Mouse (Mus musculus): ENCODE measurements around the gene B3gnt2. TPM values are rescaled to one million over a fixed set of nuclear protein-coding genes. Genes with fewer than 3 reads are reported as not detected.

The B3gnt2 gene
- polyA plus RNA-seq (2016; fragmentation: Nextera tagmentation; extraction: Ambion mirVana): 3.4 and 4.7 TPM in 2 replicates

GRCm38 (mm10) chr11:22860335-22861227 is at the start of gene B3gnt2:
Gene B3gnt2, minus strand, starts transcription at chr11:22860961.
- peak; percentile 12; the same call in 1 of the 2 replicates for ATAC-seq (ENCODE audit: low FRiP score)
- Histone ChIP-seq H3K4me1 (peaks cover 19% of the 10 kb centered on the region), H3K27ac (no peak within 1 kb of the TSS), H3K4me3 (peak within 1 kb of the TSS; percentile 73), H3K9ac (peak within 1 kb of the TSS; percentile 66), H3K9me3 (replicated peaks) (no peaks in the 10 kb centered on the region), H3K4me2 (replicated peaks) (peak within 1 kb of the TSS; percentile 99), H3K36me3 (no peaks in the 10 kb centered on the region), H3K27me3 (peaks cover 73% of the 10 kb centered on the region)
- WGBS: 4% methylated on average over 41 of the region's 41 CpGs

DNA sequence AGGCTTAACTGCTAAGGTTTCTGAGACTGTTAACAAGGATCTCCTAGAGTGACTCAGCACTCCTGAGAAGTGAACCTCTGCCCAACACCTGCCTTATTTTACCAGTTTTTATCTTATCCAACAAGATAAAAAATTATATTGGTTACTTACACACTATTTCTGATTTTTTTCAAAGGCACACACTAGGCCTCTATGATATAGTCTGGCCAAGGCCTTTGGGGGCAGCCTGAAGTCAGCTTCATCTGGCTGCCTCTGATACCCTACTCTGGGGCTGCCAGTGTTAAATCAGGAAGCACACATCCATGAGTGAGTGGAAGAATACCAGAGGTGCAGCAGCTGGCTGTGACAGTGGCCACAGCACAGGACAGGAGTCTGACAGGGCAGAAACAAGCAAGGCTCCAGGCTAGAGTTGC is 45.7 kb upstream of the B3gnt2 start:
- Histone ChIP-seq H3K4me3 (no peak overlapping the region), H3K4me1 (no peaks in the 10 kb centered on the region), H3K9me3 (replicated peaks) (no peaks in the 10 kb centered on the region), H3K27me3 (no peaks in the 10 kb centered on the region), H3K27ac (no peak overlapping the region), H3K36me3 (no peaks in the 10 kb centered on the region), H3K9ac (no peak overlapping the region), H3K4me2 (replicated peaks) (no peak overlapping the region)
- ATAC-seq (ENCODE audit: low FRiP score): no peak

GRCm38 (mm10) chr11:22902923-22903322 is 42.2 kb upstream of the B3gnt2 start:
- Histone ChIP-seq H3K9ac (no peak overlapping the region), H3K27me3 (no peaks in the 10 kb centered on the region), H3K9me3 (replicated peaks) (no peaks in the 10 kb centered on the region), H3K4me3 (no peak overlapping the region), H3K4me2 (replicated peaks) (no peak overlapping the region), H3K36me3 (no peaks in the 10 kb centered on the region), H3K4me1 (no peaks in the 10 kb centered on the region), H3K27ac (no peak overlapping the region)
- WGBS: 87% methylated on average over 2 of the region's 2 CpGs
- ATAC-seq (ENCODE audit: low FRiP score): no peak

- no peaks in the 10 kb centered on the region for H3K9me3 ChIP-seq (replicated peaks)
- ATAC-seq (ENCODE audit: low FRiP score): no peak
- no peak overlapping the region for H3K9ac ChIP-seq
- H3K4me2 ChIP-seq (replicated peaks): no peak overlapping the region
- no peak overlapping the region for H3K4me3 ChIP-seq
- no peaks in the 10 kb centered on the region for H3K36me3 ChIP-seq
- WGBS: 78% methylated on average over 3 of the region's 3 CpGs
- H3K27ac ChIP-seq: no peak overlapping the region
- H3K27me3 ChIP-seq: no peaks in the 10 kb centered on the region
- no peaks in the 10 kb centered on the region for H3K4me1 ChIP-seq
Measured at GRCm38 (mm10) chr11:22900041-22900440, 39.3 kb upstream of the B3gnt2 start.

GRCm38 (mm10) chr11:22897642-22898041 is 36.9 kb upstream of the B3gnt2 start:
- no peak for ATAC-seq (ENCODE audit: low FRiP score)
- Histone ChIP-seq H3K4me1 (no peaks in the 10 kb centered on the region), H3K9ac (no peak overlapping the region), H3K36me3 (no peaks in the 10 kb centered on the region), H3K4me3 (no peak overlapping the region), H3K27ac (no peak overlapping the region), H3K4me2 (replicated peaks) (no peak overlapping the region), H3K27me3 (no peaks in the 10 kb centered on the region), H3K9me3 (replicated peaks) (no peaks in the 10 kb centered on the region)
- WGBS: 91% methylated on average over 4 of the region's 4 CpGs

- Histone ChIP-seq H3K4me3 (no peak overlapping the region), H3K27ac (no peak overlapping the region), H3K4me2 (replicated peaks) (no peak overlapping the region), H3K27me3 (no peaks in the 10 kb centered on the region), H3K9me3 (replicated peaks) (no peaks in the 10 kb centered on the region), H3K36me3 (no peaks in the 10 kb centered on the region), H3K9ac (no peak overlapping the region), H3K4me1 (no peaks in the 10 kb centered on the region)
- WGBS: 91% methylated on average over 4 of the region's 4 CpGs
- ATAC-seq (ENCODE audit: low FRiP score): no peak
Measured at GRCm38 (mm10) chr11:22897127-22897526, 36.4 kb upstream of the B3gnt2 start.

- H3K9ac ChIP-seq: no peak overlapping the region
- H3K27me3 ChIP-seq: no peaks in the 10 kb centered on the region
- ATAC-seq (ENCODE audit: low FRiP score): peak; percentile 83
- H3K4me3 ChIP-seq: no peak overlapping the region
- no peak overlapping the region for H3K27ac ChIP-seq
- H3K4me2 ChIP-seq (replicated peaks): no peak overlapping the region
- no peaks in the 10 kb centered on the region for H3K4me1 ChIP-seq
- H3K9me3 ChIP-seq (replicated peaks): no peaks in the 10 kb centered on the region; the same call in 1 of the 2 replicates
- no peaks in the 10 kb centered on the region for H3K36me3 ChIP-seq
- WGBS: 56% methylated on average over 3 of the region's 3 CpGs
Measured at GRCm38 (mm10) chr11:22893075-22893474, 32.3 kb upstream of the B3gnt2 start.

- H3K9ac ChIP-seq: no peak overlapping the region
- H3K4me2 ChIP-seq (replicated peaks): no peak overlapping the region
- H3K27ac ChIP-seq: no peak overlapping the region
- H3K27me3 ChIP-seq: no peaks in the 10 kb centered on the region
- WGBS: 63% methylated on average over 6 of the region's 6 CpGs
- no peaks in the 10 kb centered on the region; the same call in 1 of the 2 replicates for H3K9me3 ChIP-seq (replicated peaks)
- ATAC-seq (ENCODE audit: low FRiP score): no peak
- no peaks in the 10 kb centered on the region for H3K36me3 ChIP-seq
- no peak overlapping the region for H3K4me3 ChIP-seq
- no peaks in the 10 kb centered on the region for H3K4me1 ChIP-seq
Measured at GRCm38 (mm10) chr11:22892466-22892865, 31.7 kb upstream of the B3gnt2 start.

- Histone ChIP-seq H3K27ac (no peak overlapping the region), H3K27me3 (no peaks in the 10 kb centered on the region), H3K9ac (no peak overlapping the region), H3K4me3 (no peak overlapping the region), H3K4me1 (no peaks in the 10 kb centered on the region), H3K36me3 (no peaks in the 10 kb centered on the region), H3K4me2 (replicated peaks) (no peak overlapping the region), H3K9me3 (replicated peaks) (no peaks in the 10 kb centered on the region; the same call in 1 of the 2 replicates)
- 86% methylated on average over 7 of the region's 7 CpGs for WGBS
- ATAC-seq (ENCODE audit: low FRiP score): no peak
Measured at GRCm38 (mm10) chr11:22891876-22892275, 31.1 kb upstream of the B3gnt2 start.

DNA sequence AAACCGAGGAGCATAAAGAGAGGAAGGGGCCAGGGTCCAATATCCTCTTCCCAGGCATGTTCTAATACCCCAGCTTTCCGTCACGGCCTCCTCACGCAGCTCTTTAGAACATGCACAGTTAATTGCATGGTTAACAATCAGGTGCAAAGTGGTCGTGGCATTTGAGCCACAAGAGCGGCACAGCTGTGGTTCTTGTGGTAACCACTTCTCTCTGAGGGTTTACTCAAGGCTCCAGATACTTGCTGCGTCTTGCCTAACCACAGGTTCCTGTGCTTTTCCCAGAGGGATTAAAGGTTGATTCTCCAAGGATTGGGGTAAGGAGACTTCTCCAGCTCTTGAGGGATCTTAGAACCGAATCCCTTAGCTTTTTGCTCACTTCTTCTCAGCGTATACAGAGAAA is 30.5 kb upstream of the B3gnt2 start:
- 86% methylated on average over 9 of the region's 9 CpGs for WGBS
- Histone ChIP-seq H3K27me3 (no peaks in the 10 kb centered on the region), H3K27ac (no peak overlapping the region), H3K4me1 (no peaks in the 10 kb centered on the region), H3K36me3 (no peaks in the 10 kb centered on the region), H3K9me3 (replicated peaks) (no peaks in the 10 kb centered on the region; the same call in 1 of the 2 replicates), H3K9ac (no peak overlapping the region), H3K4me2 (replicated peaks) (no peak overlapping the region), H3K4me3 (no peak overlapping the region)
- no peak for ATAC-seq (ENCODE audit: low FRiP score)

GRCm38 (mm10) chr11:22889224-22889623 is 28.5 kb upstream of the B3gnt2 start:
- H3K4me3 ChIP-seq: no peak overlapping the region
- H3K36me3 ChIP-seq: no peaks in the 10 kb centered on the region
- H3K4me1 ChIP-seq: no peaks in the 10 kb centered on the region
- H3K27ac ChIP-seq: no peak overlapping the region
- no peaks in the 10 kb centered on the region; the same call in 1 of the 2 replicates for H3K9me3 ChIP-seq (replicated peaks)
- no peaks in the 10 kb centered on the region for H3K27me3 ChIP-seq
- H3K9ac ChIP-seq: no peak overlapping the region
- no peak overlapping the region for H3K4me2 ChIP-seq (replicated peaks)
- WGBS: 94% methylated on average over 3 of the region's 3 CpGs
- no peak for ATAC-seq (ENCODE audit: low FRiP score)

DNA sequence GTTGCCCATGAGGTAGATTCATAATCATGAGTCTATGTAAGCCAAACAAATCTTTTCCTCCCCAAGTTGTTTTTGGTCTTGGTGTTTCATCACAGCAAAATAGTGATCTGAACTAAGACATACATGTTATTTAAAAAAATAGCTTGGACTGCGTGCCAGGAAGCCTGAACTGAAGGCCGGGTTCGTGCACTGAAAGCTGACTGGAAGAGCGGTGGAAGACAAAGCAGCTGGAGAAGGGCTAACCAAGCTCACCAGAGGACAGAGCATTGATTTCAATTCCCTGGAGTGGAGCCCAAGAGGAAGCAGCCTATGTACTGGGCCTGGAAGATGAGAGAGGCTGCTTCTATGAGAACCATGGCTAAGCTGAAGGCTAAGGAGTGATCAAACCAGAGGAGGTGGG is 26.2 kb upstream of the B3gnt2 start:
- Histone ChIP-seq H3K27ac (no peak overlapping the region), H3K4me1 (no peaks in the 10 kb centered on the region), H3K4me3 (no peak overlapping the region), H3K9me3 (replicated peaks) (no peaks in the 10 kb centered on the region; the same call in 1 of the 2 replicates), H3K4me2 (replicated peaks) (no peak overlapping the region), H3K9ac (no peak overlapping the region), H3K36me3 (no peaks in the 10 kb centered on the region), H3K27me3 (no peaks in the 10 kb centered on the region)
- ATAC-seq (ENCODE audit: low FRiP score): no peak
- WGBS: 90% methylated on average over 4 of the region's 4 CpGs

DNA sequence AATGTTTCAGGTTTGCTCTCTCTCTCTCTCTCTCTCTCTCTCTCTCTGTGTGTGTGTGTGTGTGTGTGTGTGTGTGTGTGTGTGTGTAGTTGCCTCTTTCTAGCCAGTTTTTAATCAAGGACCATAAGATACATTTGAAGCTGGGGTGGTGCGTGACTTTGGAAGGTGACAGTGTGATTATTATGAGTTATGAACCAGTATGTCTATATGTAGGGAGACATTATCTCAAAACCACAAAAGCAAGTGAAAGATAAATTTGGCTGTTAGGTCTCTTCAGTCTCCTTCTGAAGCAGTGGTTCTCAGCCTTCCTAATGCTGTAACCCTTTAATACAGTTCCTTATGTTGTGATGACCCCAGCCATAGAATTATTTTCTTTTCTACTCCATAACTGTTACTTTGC is 24.6 kb upstream of the B3gnt2 start:
- H3K9me3 ChIP-seq (replicated peaks): no peaks in the 10 kb centered on the region; the same call in 1 of the 2 replicates
- no peak overlapping the region for H3K27ac ChIP-seq
- H3K4me3 ChIP-seq: no peak overlapping the region
- no peaks in the 10 kb centered on the region for H3K4me1 ChIP-seq
- no peak for ATAC-seq (ENCODE audit: low FRiP score)
- H3K27me3 ChIP-seq: no peaks in the 10 kb centered on the region
- H3K4me2 ChIP-seq (replicated peaks): no peak overlapping the region
- H3K9ac ChIP-seq: no peak overlapping the region
- 89% methylated on average over 1 of the region's 1 CpGs for WGBS
- no peaks in the 10 kb centered on the region for H3K36me3 ChIP-seq
